Mouse (Mus musculus): ENCODE measurements around the gene Ppp1r16b.

GRCm38 (mm10) chr2:158738591-158738990 lies 73.4 kb downstream of the Ppp1r16b start:
- no peak for TF ChIP-seq TAL1 (conservative IDR thresholded peaks at IDR 0.05; ENCODE audit: low read depth, low read length)
- no peak for TF ChIP-seq CTCF (IDR thresholded peaks at IDR 0.05; ENCODE audit: low read depth, low read length)
- TF ChIP-seq GATA2 (IDR thresholded peaks at IDR 0.05; ENCODE audit: borderline replicate concordance, low read depth, low read length): no peak
- no peak for TF ChIP-seq GATA1 (IDR thresholded peaks at IDR 0.05; ENCODE audit: borderline replicate concordance, low read length)
